Mouse (Mus musculus) olfactory bulb, adult 2 months (tissue): ENCODE measurements around the gene Igfbp4. TPM values are rescaled to one million over a fixed set of nuclear protein-coding genes. Genes with fewer than 3 reads are reported as not detected.

Source experiments
- H3K27ac ChIP-seq: fragments of 200-500 bp; 2 replicates; pipeline ENCODE4 v1.5.1; 2012; ENCODE audit warnings: low read depth, low read length; ENCODE audit not compliant: insufficient read depth
- H3K4me1 ChIP-seq: fragments of 200-500 bp; 2 replicates; pipeline ENCODE4 v1.6.1; 2012; ENCODE audit warnings: low read length; ENCODE audit not compliant: control insufficient read depth, insufficient read depth
- H3K4me3 ChIP-seq: fragments of 200-500 bp; 2 replicates; pipeline ENCODE4 v1.5.1; 2012; ENCODE audit warnings: mild to moderate bottlenecking, low read depth, low read length, moderate library complexity; ENCODE audit not compliant: insufficient read depth
- CTCF ChIP-seq: fragments of 200-500 bp; IDR thresholded peaks from 2 replicates; pipeline ENCODE4 v1.5.1; 2012; ENCODE audit warnings: low read depth, mild to moderate bottlenecking, low read length, moderate library complexity; ENCODE audit not compliant: insufficient read depth
- POLR2A ChIP-seq: fragments of 200-500 bp; IDR thresholded peaks from 2 replicates; pipeline ENCODE4 v1.6.1; 2012; ENCODE audit warnings: mild to moderate bottlenecking, low read depth, low read length, moderate library complexity; ENCODE audit not compliant: insufficient read depth
- WGBS: fragments of 180-500 bp; shearing (Covaris S2); methylation state at CpG from one replicate; pipeline ENCODE4 v1.1.7; 2018; 5-methylcytosine and 5-hydroxymethylcytosine counted together
- polyA plus RNA-seq: library from polyadenylated mRNA; stranded (reverse); fragments of >200 nt; gene quantifications from 2 replicates; pipeline ENCODE4 v1.2.4, GENCODE M21; 2012; ENCODE audit warnings: low replicate concordance; ENCODE audit not compliant: missing spikeins, insufficient read depth, insufficient read length

Igfbp4 gene
- polyA plus RNA-seq, 1 experiment = not detected

GRCm38 (mm10) chr11:99068455-99068854 is 27.4 kb downstream of the Igfbp4 start:
- 94% methylated on average over 5 of the region's 5 CpGs for WGBS
- no peak overlapping the region for H3K27ac ChIP-seq
- peaks cover 4% of the 10 kb centered on the region for H3K4me1 ChIP-seq
- TF ChIP-seq CTCF (no peak), POLR2A (no peak)
- no peak overlapping the region for H3K4me3 ChIP-seq

GRCm38 (mm10) chr11:99071866-99072265 is 30.8 kb downstream of the Igfbp4 start:
- Histone ChIP-seq H3K4me3 (no peak overlapping the region), H3K27ac (no peak overlapping the region), H3K4me1 (peaks cover 5% of the 10 kb centered on the region; the same call in 1 of the 2 replicates)
- whole genome bisulfite sequencing = 78% methylated on average over 6 of the region's 6 CpGs
- TF ChIP-seq CTCF = no peak
- TF ChIP-seq POLR2A = no peak

- 77% methylated on average over 5 of the region's 5 CpGs for WGBS
These were observed 32.7 kb downstream of the Igfbp4 start for GRCm38 (mm10) chr11:99073781-99074180.

GRCm38 (mm10) chr11:99076744-99077319 is 35.8 kb downstream of the Igfbp4 start:
- Histone ChIP-seq H3K27ac (no peak overlapping the region), H3K4me1 (peaks cover 5% of the 10 kb centered on the region; the same call in 1 of the 2 replicates), H3K4me3 (no peak overlapping the region)
- WGBS = 74% methylated on average over 5 of the region's 5 CpGs
- no peak for TF ChIP-seq POLR2A
- no peak for TF ChIP-seq CTCF

More at GRCm38 (mm10) chr11:99073781-99074180, 32.7 kb downstream of the Igfbp4 start:
- TF ChIP-seq CTCF (no peak), POLR2A (no peak)
- Histone ChIP-seq H3K27ac (no peak overlapping the region), H3K4me1 (peaks cover 5% of the 10 kb centered on the region; the same call in 1 of the 2 replicates), H3K4me3 (no peak overlapping the region)

GRCm38 (mm10) chr11:99077869-99078268 is 36.8 kb downstream of the Igfbp4 start:
- Histone ChIP-seq H3K4me3 (no peak overlapping the region), H3K4me1 (peaks cover 11% of the 10 kb centered on the region), H3K27ac (no peak overlapping the region)
- TF ChIP-seq CTCF (no peak), POLR2A (no peak)
- WGBS = 61% methylated on average over 8 of the region's 8 CpGs

- 88% methylated on average over 9 of the region's 9 CpGs for WGBS
- Histone ChIP-seq H3K27ac (no peak overlapping the region), H3K4me1 (peaks cover 12% of the 10 kb centered on the region), H3K4me3 (no peak overlapping the region)
- no peak for TF ChIP-seq POLR2A
- no peak for TF ChIP-seq CTCF
These were observed 40.0 kb downstream of the Igfbp4 start for GRCm38 (mm10) chr11:99080902-99081543.

GRCm38 (mm10) chr11:99081566-99081965 is 40.5 kb downstream of the Igfbp4 start:
- Histone ChIP-seq H3K27ac (no peak overlapping the region), H3K4me1 (peaks cover 12% of the 10 kb centered on the region), H3K4me3 (no peak overlapping the region)
- TF ChIP-seq CTCF (no peak), POLR2A (no peak)
- WGBS = 81% methylated on average over 3 of the region's 3 CpGs

- Histone ChIP-seq H3K27ac (no peak overlapping the region), H3K4me1 (peaks cover 12% of the 10 kb centered on the region), H3K4me3 (no peak overlapping the region)
- TF ChIP-seq POLR2A = no peak
- TF ChIP-seq CTCF = no peak
- WGBS = 56% methylated on average over 8 of the region's 8 CpGs
These were observed 41.1 kb downstream of the Igfbp4 start for GRCm38 (mm10) chr11:99082098-99082497.

GRCm38 (mm10) chr11:99083516-99083915 is 42.5 kb downstream of the Igfbp4 start:
- H3K4me3 ChIP-seq = no peak overlapping the region
- H3K4me1 ChIP-seq = peaks cover 16% of the 10 kb centered on the region
- TF ChIP-seq CTCF = no peak
- TF ChIP-seq POLR2A = no peak
- 84% methylated on average over 8 of the region's 8 CpGs for WGBS
- no peak overlapping the region for H3K27ac ChIP-seq

- 88% methylated on average over 9 of the region's 9 CpGs for WGBS
These were observed 43.3 kb downstream of the Igfbp4 start for GRCm38 (mm10) chr11:99084366-99084765.

More at GRCm38 (mm10) chr11:99084366-99084765, 43.3 kb downstream of the Igfbp4 start:
- no peak for TF ChIP-seq CTCF
- no peak for TF ChIP-seq POLR2A
- Histone ChIP-seq H3K4me3 (no peak overlapping the region), H3K4me1 (peaks cover 16% of the 10 kb centered on the region), H3K27ac (no peak overlapping the region)
